Mouse (Mus musculus) heart, adult 9 months (tissue): ENCODE data around the gene Gm4175.
"Not testable (repeated sequence)": the region's sequence is repeated elsewhere in the genome, so short reads cannot be mapped to it uniquely, and the experiment has no call there.

Source experiments
- DNase-seq, 2 experiments: peaks; one replicate each; pipeline ENCODE4 v3.0.0; 2022; ENCODE audit warnings: low spot score in 2 of 2

Gm4175 gene

DNA sequence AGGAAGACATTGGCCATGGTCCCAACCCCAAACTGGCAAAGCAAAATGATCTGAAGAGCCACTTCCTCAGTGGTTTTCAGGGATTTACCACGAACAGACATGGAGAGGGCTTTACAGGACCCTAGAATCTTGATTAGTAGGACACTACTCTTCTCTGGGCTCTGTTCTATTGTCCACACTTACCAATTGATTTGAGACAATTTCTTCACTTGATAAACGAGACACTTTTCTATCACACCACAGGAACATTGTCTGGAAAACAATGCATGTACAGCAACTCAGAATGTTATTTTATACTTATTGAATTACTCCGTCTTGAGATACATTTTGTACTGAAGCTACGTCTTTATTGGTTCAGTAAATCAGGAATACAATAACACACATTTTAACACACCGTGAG lies at the start of gene Gm4175:
Gm4175 (minus strand) TSS at position 101 of the 400 bp plus-strand sequence.
- DNase-seq: not testable (repeated sequence)

DNA sequence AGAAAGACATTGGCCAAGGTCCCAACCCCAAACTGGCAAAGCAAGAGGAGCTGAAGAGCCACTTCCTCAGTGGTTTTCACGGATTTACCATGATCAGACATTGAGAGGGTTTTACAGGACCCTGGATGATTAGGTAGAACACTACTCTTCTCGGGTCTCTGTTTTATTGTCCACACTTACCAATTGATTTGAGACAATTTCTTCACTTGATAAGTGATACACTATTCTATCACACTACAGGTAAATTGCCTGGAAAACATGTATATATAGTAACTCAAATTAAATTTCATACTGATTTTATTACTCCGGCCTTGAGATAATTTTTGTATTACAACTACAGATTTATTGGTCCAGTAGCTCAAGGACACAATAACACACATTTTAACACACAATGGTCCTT lies 35.4 kb upstream of the Gm4175 start, which contains the start of gene Gm4177:
Gm4177 (minus strand) TSS at position 101 of the 400 bp plus-strand sequence.
- not testable (repeated sequence) for DNase-seq
